Mouse (Mus musculus) forelimb bud, embryonic 11.5 days (tissue): ENCODE data around the gene Polr2b.

Experiments used
- DNase-seq: peaks from one replicate; pipeline ENCODE4 v3.0.0-alpha.2; 2012; ENCODE audit warnings: low read depth, low spot score

Gene Polr2b

GRCm38 (mm10) chr5:77386596-77387413 is 76.9 kb downstream of the Polr2b start:
- no peak for DNase-seq

- no peak for DNase-seq
Observed at GRCm38 (mm10) chr5:77387414-77387704, 77.4 kb downstream of the Polr2b start.

GRCm38 (mm10) chr5:77388359-77388758 is 78.4 kb downstream of the Polr2b start:
- DNase-seq = no peak

GRCm38 (mm10) chr5:77390272-77390671 is 80.3 kb downstream of the Polr2b start:
- DNase-seq = no peak

- DNase-seq = no peak
Observed at GRCm38 (mm10) chr5:77393094-77393619, 83.2 kb downstream of the Polr2b start.

- no peak for DNase-seq
Observed at GRCm38 (mm10) chr5:77393990-77394618, 84.2 kb downstream of the Polr2b start.

- no peak for DNase-seq
Observed at GRCm38 (mm10) chr5:77398285-77399057, 88.5 kb downstream of the Polr2b start.
